Mouse (Mus musculus) bone marrow macrophage, adult 2 months (primary cell): ENCODE results near the gene Ntng1.

Source experiments
- CTCF ChIP-seq: IDR thresholded peaks from 2 replicates; pipeline ENCODE4 v1.5.1; 2012; ENCODE audit warnings: low read depth, mild to moderate bottlenecking, low read length, moderate library complexity
- POLR2A ChIP-seq: IDR thresholded peaks from 2 replicates; pipeline ENCODE4 v1.6.1; 2012; ENCODE audit warnings: mild to moderate bottlenecking, low read depth, low read length, borderline replicate concordance

- TF ChIP-seq CTCF (no peak), POLR2A (no peak)
Observed at GRCm38 (mm10) chr3:109917926-109918694, 225.7 kb downstream of the Ntng1 start.
